Mouse (Mus musculus) CH12.LX (cell line): ENCODE data around the gene Alk. TPM values are rescaled to one million over a fixed set of nuclear protein-coding genes. Genes with fewer than 3 reads are reported as not detected.

ENCODE experiments used
- DNase-seq: peaks from one replicate; pipeline ENCODE4 v3.0.0-alpha.2; 2013; ENCODE audit errors: extremely low read depth
- H3K27ac ChIP-seq: 2 replicates; pipeline ENCODE4 v1.5.1; 2012; ENCODE audit warnings: low read depth, mild to moderate bottlenecking, control low read depth, moderate library complexity; ENCODE audit not compliant: insufficient read depth
- H3K27me3 ChIP-seq: replicated peaks from 2 replicates; pipeline ENCODE3; 2012; ENCODE audit warnings: inconsistent platforms
- H3K36me3 ChIP-seq, 2 experiments: replicated peaks in 1 of 2; 2 replicates each; pipeline versions ENCODE3 to v1.6.1; 2012; ENCODE audit warnings: inconsistent platforms in 1 of 2, low read length in 1 of 2, mild to moderate bottlenecking in 1 of 2, mixed read lengths in 1 of 2, moderate library complexity in 1 of 2; ENCODE audit not compliant: control insufficient read depth in 1 of 2, insufficient read depth in 1 of 2
- H3K4me1 ChIP-seq, 2 experiments: 2 replicates each; pipeline ENCODE4 v1.6.1; 2012; ENCODE audit warnings: inconsistent platforms in 1 of 2, moderate library complexity in 1 of 2; ENCODE audit not compliant: insufficient read depth in 2 of 2, control insufficient read depth in 1 of 2
- H3K4me2 ChIP-seq: 2 replicates; pipeline ENCODE4 v1.6.1; 2012; ENCODE audit warnings: low read depth, mild to moderate bottlenecking, control low read depth; ENCODE audit not compliant: poor library complexity, insufficient read depth, severe bottlenecking
- H3K4me3 ChIP-seq, 3 experiments: fragments of 150-350 bp in 1 of 3; sonication (generic) in 1 of 3; replicated peaks in 1 of 3; 2 replicates each; pipeline versions ENCODE3 to v1.5.1; 2011 to 2012; ENCODE audit warnings: low read depth in 2 of 3, low read length in 2 of 3, mild to moderate bottlenecking in 2 of 3, moderate library complexity in 2 of 3, control low read depth in 1 of 3, improper control_type of control experiment in 1 of 3, inconsistent platforms in 1 of 3, mixed read lengths in 1 of 3; ENCODE audit not compliant: poor library complexity in 1 of 3
- H3K79me2 ChIP-seq: replicated peaks from 2 replicates; pipeline ENCODE4 v1.6.1; 2012; ENCODE audit warnings: mild to moderate bottlenecking, moderate library complexity; ENCODE audit not compliant: control insufficient read depth, poor library complexity, insufficient read depth, severe bottlenecking; ENCODE audit errors: extremely low read depth
- H3K9ac ChIP-seq: 2 replicates; pipeline ENCODE4 v1.6.1; 2012; ENCODE audit warnings: low read depth, mild to moderate bottlenecking, control low read depth, moderate library complexity; ENCODE audit not compliant: insufficient read depth
- H3K9me3 ChIP-seq: replicated peaks from 2 replicates; pipeline ENCODE3; 2012; ENCODE audit warnings: low read length, inconsistent platforms, mixed read lengths
- CHD2 ChIP-seq: IDR thresholded peaks from 2 replicates; pipeline ENCODE4 v1.6.1; 2011; ENCODE audit warnings: low read length, improper control_type of control experiment
- E2F4 ChIP-seq: IDR thresholded peaks from 2 replicates; pipeline ENCODE4 v1.6.1; 2011; ENCODE audit warnings: low read depth, low read length, improper control_type of control experiment; ENCODE audit not compliant: insufficient replicate concordance
- HCFC1 ChIP-seq: IDR thresholded peaks from 2 replicates; pipeline ENCODE4 v1.6.1; 2012; ENCODE audit warnings: low read depth, mild to moderate bottlenecking, inconsistent platforms, low read length, improper control_type of control experiment
- IRF4 ChIP-seq: IDR thresholded peaks from 2 replicates; pipeline ENCODE4 v1.6.1; 2014; ENCODE audit warnings: low read depth, mild to moderate bottlenecking, inconsistent platforms, low read length, improper control_type of control experiment
- KAT2A ChIP-seq: IDR thresholded peaks from 2 replicates; pipeline ENCODE4 v1.6.1; 2012; ENCODE audit warnings: low read length, improper control_type of control experiment, inconsistent platforms; ENCODE audit not compliant: insufficient replicate concordance
- MAFK ChIP-seq: IDR thresholded peaks from 2 replicates; pipeline ENCODE4 v1.6.1; 2011; ENCODE audit warnings: low read length, improper control_type of control experiment; ENCODE audit not compliant: insufficient replicate concordance
- MAZ ChIP-seq: IDR thresholded peaks from 2 replicates; pipeline ENCODE4 v1.6.1; 2012; ENCODE audit warnings: low read depth, mild to moderate bottlenecking, inconsistent platforms, low read length, improper control_type of control experiment, moderate library complexity
- NRF1 ChIP-seq: IDR thresholded peaks from 2 replicates; pipeline ENCODE4 v1.6.1; 2014; ENCODE audit warnings: low read depth, mild to moderate bottlenecking, inconsistent platforms, low read length, improper control_type of control experiment, moderate library complexity
- PAX5 ChIP-seq: IDR thresholded peaks from 2 replicates; pipeline ENCODE4 v1.6.1; 2012; ENCODE audit warnings: low read length, inconsistent platforms, mixed read lengths
- SIN3A ChIP-seq: IDR thresholded peaks from 2 replicates; pipeline ENCODE4 v1.6.1; 2012; ENCODE audit warnings: low read length, improper control_type of control experiment, inconsistent platforms
- SMC3 ChIP-seq: IDR thresholded peaks from 2 replicates; pipeline ENCODE4 v1.6.1; 2011; ENCODE audit warnings: low read depth, low read length, improper control_type of control experiment
- USF2 ChIP-seq: conservative IDR thresholded peaks from 2 replicates; pipeline ENCODE4 v1.6.1; 2011; ENCODE audit warnings: low read depth, low read length, improper control_type of control experiment
- ZMIZ1 ChIP-seq: IDR thresholded peaks from 2 replicates; pipeline ENCODE4 v1.6.1; 2012; ENCODE audit warnings: low read depth, mild to moderate bottlenecking, inconsistent platforms, low read length, improper control_type of control experiment
- ZNF384 ChIP-seq: IDR thresholded peaks from 2 replicates; pipeline ENCODE4 v1.6.1; 2012; ENCODE audit warnings: low read depth, low read length, improper control_type of control experiment, inconsistent platforms
- dilution Hi-C: fragments of 300-500 bp; cut with MboI; formaldehyde crosslinking; loops from 2 replicates; pipeline ENCODE4 v1.14.3; 2020; ENCODE audit warnings: low sequenced_read_pairs; ENCODE audit not compliant: extremely low pct_unique_long_range_greater_than_20kb, extremely low pct_ligation_motif_present
- in situ Hi-C: fragments of 300-500 bp; cut with MboI; formaldehyde crosslinking; loops from 3 replicates; pipeline ENCODE4 v1.14.3; 2019; ENCODE audit warnings: low sequenced_read_pairs, low pct_ligation_motif_present, low pct_unique_long_range_greater_than_20kb, mixed read lengths
- polyA plus RNA-seq: library from polyadenylated mRNA; unstranded; fragments of >175 nt; gene quantifications from 2 replicates; pipeline ENCODE4 v1.2.1, GENCODE M21; 2012; ENCODE audit warnings: low read depth; ENCODE audit not compliant: insufficient read length
- total RNA-seq, 2 experiments: library from RNA; depleted of rRNA; stranded (reverse); fragments of 300-350 nt in 1 of 2; fragments of >200 nt in 1 of 2; gene quantifications; 2 replicates each; pipeline ENCODE4 v1.2.3; 2012 to 2014

Alk gene
- total and polyA plus RNA-seq, 3 experiments: 0.38 to 0.63 (median 0.44) TPM

- Histone ChIP-seq H3K79me2 (no peaks in the 10 kb centered on the region), H3K4me3 (no peak overlapping the region), H3K4me1 (no peaks in the 10 kb centered on the region; a peak in 1 of 4 replicates), H3K9ac (no peak overlapping the region), H3K36me3 (no peaks in the 10 kb centered on the region), H3K27me3 (no peaks in the 10 kb centered on the region), H3K9me3 (no peaks in the 10 kb centered on the region), H3K4me2 (no peak overlapping the region), H3K27ac (no peak overlapping the region)
- TF ChIP-seq ZMIZ1 (no peak), IRF4 (no peak), USF2 (no peak), MAZ (no peak), SMC3 (no peak), MAFK (no peak), NRF1 (no peak), KAT2A (no peak), ZNF384 (no peak), PAX5 (no peak), HCFC1 (no peak), CHD2 (no peak), E2F4 (no peak), SIN3A (no peak)
- in situ Hi-C loops: no loop called here
- no peak for DNase-seq
- dilution Hi-C loops: no loop called here
Measured at GRCm38 (mm10) chr17:72293267-72293580, 311.2 kb downstream of the Alk start.

- DNase-seq: no peak
- Histone ChIP-seq H3K4me1 (no peaks in the 10 kb centered on the region; a peak in 1 of 4 replicates), H3K79me2 (no peaks in the 10 kb centered on the region), H3K9me3 (no peaks in the 10 kb centered on the region), H3K36me3 (no peaks in the 10 kb centered on the region), H3K9ac (no peak overlapping the region), H3K27ac (no peak overlapping the region), H3K27me3 (no peaks in the 10 kb centered on the region), H3K4me2 (no peak overlapping the region), H3K4me3 (no peak overlapping the region)
- TF ChIP-seq HCFC1: no peak
- in situ Hi-C loops: no loop called here
- dilution Hi-C loops: no loop called here
Measured at GRCm38 (mm10) chr17:72292444-72293266, 311.8 kb downstream of the Alk start.
